Mouse (Mus musculus) small intestine, adult 2 months (tissue): Measurements from ENCODE around the gene Edn3.

Experiments used
- CTCF ChIP-seq: fragments of 200-500 bp; IDR thresholded peaks from 2 replicates; pipeline ENCODE4 v1.5.1; 2012; ENCODE audit warnings: low read depth, mild to moderate bottlenecking, control low read depth, inconsistent platforms, low read length, moderate library complexity, mixed read lengths; ENCODE audit not compliant: insufficient replicate concordance, insufficient read length; ENCODE audit errors: extremely low read depth
- POLR2A ChIP-seq: fragments of 200-500 bp; IDR thresholded peaks from 2 replicates; pipeline ENCODE4 v1.6.1; 2012; ENCODE audit warnings: low read depth, mild to moderate bottlenecking, control low read depth, inconsistent platforms, low read length, moderate library complexity

DNA sequence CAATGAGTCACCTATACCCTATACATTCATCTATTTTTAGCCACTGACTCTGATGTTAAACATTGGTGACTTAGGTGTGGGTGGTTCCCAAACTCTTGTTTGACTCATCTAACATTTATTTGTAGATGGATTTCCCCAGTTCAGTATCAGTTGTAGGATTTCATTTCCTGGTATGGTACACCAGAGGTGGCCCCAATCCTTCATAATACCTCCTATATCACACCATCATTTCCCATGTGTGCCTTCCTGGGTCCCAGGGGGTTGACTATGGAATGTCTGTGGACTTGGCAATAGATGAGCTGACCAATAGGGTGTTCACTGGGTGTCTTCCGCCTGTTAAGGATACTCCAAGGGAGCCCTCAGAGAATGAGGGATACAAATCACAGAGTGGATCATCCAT lies 7.2 kb upstream of the Edn3 start:
- TF ChIP-seq POLR2A (no peak), CTCF (no peak)
